Mouse (Mus musculus): ENCODE data around the gene Pds5a. TPM values are rescaled to one million over a fixed set of nuclear protein-coding genes. Genes with fewer than 3 reads are reported as not detected.

Gene Pds5a
- polyA plus RNA-seq, 1 experiment from 2014 or later = 73.2 TPM

DNA sequence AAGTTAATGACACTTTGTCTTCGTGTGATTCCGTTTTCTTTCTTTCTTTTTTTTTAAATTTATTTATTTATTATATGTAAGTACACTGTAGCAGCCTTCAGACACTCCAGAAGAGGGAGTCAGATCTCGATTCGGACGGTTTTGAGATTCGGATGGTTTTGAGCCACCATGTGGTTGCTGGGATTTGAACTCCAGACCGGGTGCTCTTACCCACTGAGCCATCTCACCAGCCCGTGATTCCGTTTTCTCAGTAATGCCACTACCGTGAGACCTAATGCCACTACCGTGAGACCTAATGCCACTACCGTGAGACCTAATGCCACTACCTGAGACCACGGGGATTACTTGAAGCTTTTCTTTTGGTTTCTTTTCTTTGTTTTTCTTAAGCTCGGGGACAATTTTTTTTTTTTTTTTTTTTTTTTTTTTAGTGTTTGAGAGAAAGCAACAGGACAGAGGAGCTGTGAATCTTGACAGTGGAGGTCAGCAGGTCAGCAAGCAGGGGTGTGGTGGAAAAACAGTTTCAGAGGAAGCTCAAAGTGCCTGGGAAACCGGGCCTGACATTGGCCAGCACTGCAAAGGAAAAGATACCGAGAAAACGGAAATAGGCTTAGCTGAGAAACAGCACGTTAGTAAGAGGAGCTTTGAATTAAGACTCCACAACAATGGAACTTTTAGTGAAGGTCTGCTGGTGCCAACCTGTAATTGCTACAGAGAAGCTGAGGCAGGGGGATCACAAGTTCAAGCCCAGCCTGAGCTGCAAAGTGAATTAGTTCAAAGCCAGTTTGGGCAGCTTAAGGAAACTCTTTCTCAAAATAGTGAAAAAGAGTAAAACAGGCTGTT lies 19.2 kb upstream of the Pds5a start:
- 69% methylated on average over 18 of the region's 18 CpGs for WGBS
- Histone ChIP-seq H3K9ac (ENCODE audit: low read depth, low read length) (peak overlapping the region; percentile 17), H3K36me3 (ENCODE audit: control insufficient read depth, insufficient read depth, low read length) (no peaks in the 10 kb centered on the region), H3K4me3 (ENCODE audit: low read depth, low read length) (no peak overlapping the region), H3K27ac (ENCODE audit: low read depth, low read length) (peak overlapping the region; percentile 80), H3K4me1 (replicated peaks; ENCODE audit: control insufficient read depth, insufficient read depth, low read length) (peaks cover 5% of the 10 kb centered on the region), H3K9me3 (ENCODE audit: control insufficient read depth, low read length) (no peaks in the 10 kb centered on the region), H3K27me3 (replicated peaks; ENCODE audit: control insufficient read depth, insufficient read depth, low read length) (no peaks in the 10 kb centered on the region), H3K4me2 (no peak overlapping the region)
- DNase-seq (ENCODE audit: low spot score) (no peak), ATAC-seq (replicated peaks; ENCODE audit: low FRiP score) (0 out of 2 replicates have a peak, but pooled peaks have one; percentile 9)

DNA sequence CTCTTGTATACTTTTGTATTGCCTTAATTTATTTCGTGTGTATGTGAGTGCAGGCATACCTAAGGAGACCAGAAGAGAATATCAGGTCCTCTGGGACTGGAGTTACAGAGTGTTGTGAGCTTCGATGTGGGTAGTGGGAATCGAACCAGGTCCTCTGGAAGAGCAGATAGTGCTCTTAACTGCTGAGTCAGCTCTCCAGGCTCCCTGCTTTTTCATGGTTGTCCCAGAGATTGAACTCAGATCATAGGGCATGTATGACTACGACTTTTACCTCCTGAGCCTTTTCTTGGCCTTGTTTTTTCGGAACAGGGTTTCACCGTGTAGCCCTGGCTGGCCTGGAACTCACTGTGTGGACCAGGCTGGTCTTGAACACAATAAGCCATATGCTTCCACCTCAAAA lies 17.0 kb upstream of the Pds5a start:
- Histone ChIP-seq H3K4me3 (ENCODE audit: low read depth, low read length) (no peak overlapping the region), H3K36me3 (ENCODE audit: control insufficient read depth, insufficient read depth, low read length) (no peaks in the 10 kb centered on the region), H3K9me3 (ENCODE audit: control insufficient read depth, low read length) (no peaks in the 10 kb centered on the region), H3K27me3 (replicated peaks; ENCODE audit: control insufficient read depth, insufficient read depth, low read length) (no peaks in the 10 kb centered on the region), H3K4me2 (no peak overlapping the region), H3K27ac (ENCODE audit: low read depth, low read length) (no peak overlapping the region), H3K4me1 (replicated peaks; ENCODE audit: control insufficient read depth, insufficient read depth, low read length) (peaks cover 5% of the 10 kb centered on the region), H3K9ac (ENCODE audit: low read depth, low read length) (no peak overlapping the region)
- ATAC-seq (replicated peaks; ENCODE audit: low FRiP score) (no peak), DNase-seq (ENCODE audit: low spot score) (no peak)
- WGBS = 87% methylated on average over 6 of the region's 6 CpGs

DNA sequence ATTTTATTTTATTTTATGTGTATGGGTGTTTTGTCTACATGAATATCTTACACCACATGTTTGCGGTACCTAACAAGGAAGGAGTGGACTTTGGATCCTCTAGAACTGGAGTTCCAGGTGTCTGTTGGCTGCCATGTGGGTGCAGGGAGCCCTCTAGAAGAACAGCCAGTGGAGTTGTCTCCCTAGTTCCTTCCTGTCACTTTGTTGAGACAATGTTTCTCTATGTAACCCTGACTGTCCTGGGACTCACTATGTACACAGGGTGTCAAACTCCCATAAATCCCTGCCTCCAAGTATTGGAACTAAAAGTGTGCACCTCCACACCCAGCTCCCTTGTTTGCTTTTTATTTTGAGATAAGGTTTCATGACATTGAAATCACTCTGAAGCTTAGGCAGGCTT lies 13.4 kb upstream of the Pds5a start:
- H3K4me1 ChIP-seq (replicated peaks; ENCODE audit: control insufficient read depth, insufficient read depth, low read length) = no peaks in the 10 kb centered on the region
- WGBS = 94% methylated on average over 1 of the region's 1 CpGs
- no peak overlapping the region for H3K4me3 ChIP-seq (ENCODE audit: low read depth, low read length)
- no peak overlapping the region for H3K9ac ChIP-seq (ENCODE audit: low read depth, low read length)
- H3K36me3 ChIP-seq (ENCODE audit: control insufficient read depth, insufficient read depth, low read length) = no peaks in the 10 kb centered on the region
- H3K27ac ChIP-seq (ENCODE audit: low read depth, low read length) = no peak overlapping the region
- DNase-seq (ENCODE audit: low spot score) = no peak
- no peak overlapping the region for H3K4me2 ChIP-seq
- no peak for ATAC-seq (replicated peaks; ENCODE audit: low FRiP score)
- H3K27me3 ChIP-seq (replicated peaks; ENCODE audit: control insufficient read depth, insufficient read depth, low read length) = no peaks in the 10 kb centered on the region
- no peaks in the 10 kb centered on the region for H3K9me3 ChIP-seq (ENCODE audit: control insufficient read depth, low read length)

DNA sequence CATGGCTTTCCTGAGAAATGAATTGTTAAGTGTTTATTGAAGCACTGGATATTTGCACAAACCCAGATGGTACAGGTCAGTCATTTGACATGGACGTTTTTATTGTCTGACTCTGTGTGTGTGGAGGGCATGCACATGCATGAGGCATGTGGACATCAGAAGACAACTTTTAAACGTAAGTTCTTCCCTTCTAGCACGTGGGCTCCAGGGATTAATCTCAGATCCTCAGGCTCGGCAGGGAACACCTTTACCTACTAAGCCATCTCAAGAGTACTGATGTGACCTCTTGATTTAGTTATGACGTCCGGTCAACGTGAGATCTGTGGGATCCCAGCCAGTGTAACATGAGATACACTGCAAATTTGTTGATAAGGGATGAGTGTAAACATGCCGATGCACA lies 12.2 kb upstream of the Pds5a start:
- Histone ChIP-seq H3K27ac (ENCODE audit: low read depth, low read length) (no peak overlapping the region), H3K36me3 (ENCODE audit: control insufficient read depth, insufficient read depth, low read length) (no peaks in the 10 kb centered on the region), H3K4me3 (ENCODE audit: low read depth, low read length) (no peak overlapping the region), H3K9me3 (ENCODE audit: control insufficient read depth, low read length) (no peaks in the 10 kb centered on the region), H3K27me3 (replicated peaks; ENCODE audit: control insufficient read depth, insufficient read depth, low read length) (no peaks in the 10 kb centered on the region), H3K9ac (ENCODE audit: low read depth, low read length) (no peak overlapping the region), H3K4me1 (replicated peaks; ENCODE audit: control insufficient read depth, insufficient read depth, low read length) (no peaks in the 10 kb centered on the region), H3K4me2 (no peak overlapping the region)
- DNase-seq (ENCODE audit: low spot score) (no peak), ATAC-seq (replicated peaks; ENCODE audit: low FRiP score) (no peak)
- WGBS = 62% methylated on average over 8 of the region's 8 CpGs

DNA sequence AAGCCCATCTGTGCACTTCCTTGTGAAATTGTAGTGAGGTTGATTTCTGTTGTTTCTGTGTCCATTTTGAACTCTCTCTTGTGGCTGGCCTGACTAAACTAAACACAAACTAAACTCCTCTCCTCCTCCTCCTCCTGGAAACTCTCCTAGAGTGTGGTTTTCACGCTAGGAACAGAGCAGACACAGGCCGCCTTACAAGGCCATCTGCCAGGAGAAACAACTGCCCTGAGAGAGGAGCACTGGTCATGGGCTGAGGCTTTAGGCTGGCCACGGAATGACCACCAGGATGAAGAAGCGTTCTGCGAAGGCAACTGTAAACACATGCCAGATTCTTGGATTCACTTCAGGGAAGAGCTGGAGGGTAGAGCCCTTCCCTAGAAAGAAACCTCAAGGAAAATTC lies 8.9 kb upstream of the Pds5a start:
- no peaks in the 10 kb centered on the region for H3K27me3 ChIP-seq (replicated peaks; ENCODE audit: control insufficient read depth, insufficient read depth, low read length)
- WGBS = 76% methylated on average over 5 of the region's 5 CpGs
- H3K4me3 ChIP-seq (ENCODE audit: low read depth, low read length) = no peak overlapping the region
- H3K4me1 ChIP-seq (replicated peaks; ENCODE audit: control insufficient read depth, insufficient read depth, low read length) = no peaks in the 10 kb centered on the region
- H3K4me2 ChIP-seq = no peak overlapping the region
- DNase-seq (ENCODE audit: low spot score) (no peak), ATAC-seq (replicated peaks; ENCODE audit: low FRiP score) (no peak)
- H3K27ac ChIP-seq (ENCODE audit: low read depth, low read length) = no peak overlapping the region
- H3K36me3 ChIP-seq (ENCODE audit: control insufficient read depth, insufficient read depth, low read length) = no peaks in the 10 kb centered on the region
- no peak overlapping the region for H3K9ac ChIP-seq (ENCODE audit: low read depth, low read length)
- no peaks in the 10 kb centered on the region for H3K9me3 ChIP-seq (ENCODE audit: control insufficient read depth, low read length)

DNA sequence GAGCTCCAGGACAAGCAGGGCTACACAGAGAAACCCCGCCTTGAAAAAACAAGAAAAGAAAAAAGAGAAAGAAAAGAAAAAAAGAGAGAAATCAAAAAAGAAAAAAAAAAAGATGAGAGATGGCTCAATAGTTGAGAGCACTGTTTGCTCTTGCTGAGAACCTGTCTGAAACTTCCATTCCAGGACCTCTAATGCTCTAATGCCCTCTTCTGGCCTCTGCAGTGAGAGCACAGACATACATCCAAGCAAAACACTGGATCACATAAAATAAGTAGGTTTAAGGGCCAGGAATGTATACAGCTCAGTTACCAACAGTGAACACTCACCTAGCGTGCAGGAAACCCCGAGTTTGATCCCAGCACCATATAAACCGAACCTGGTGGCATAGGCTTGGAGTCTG lies 8.1 kb upstream of the Pds5a start:
- H3K27ac ChIP-seq (ENCODE audit: low read depth, low read length) = no peak overlapping the region
- H3K4me2 ChIP-seq = no peak overlapping the region
- ATAC-seq (replicated peaks; ENCODE audit: low FRiP score) (peak; percentile 64), DNase-seq (ENCODE audit: low spot score) (no peak)
- no peak overlapping the region for H3K4me3 ChIP-seq (ENCODE audit: low read depth, low read length)
- H3K4me1 ChIP-seq (replicated peaks; ENCODE audit: control insufficient read depth, insufficient read depth, low read length) = no peaks in the 10 kb centered on the region
- no peaks in the 10 kb centered on the region for H3K36me3 ChIP-seq (ENCODE audit: control insufficient read depth, insufficient read depth, low read length)
- H3K9me3 ChIP-seq (ENCODE audit: control insufficient read depth, low read length) = no peaks in the 10 kb centered on the region
- H3K9ac ChIP-seq (ENCODE audit: low read depth, low read length) = no peak overlapping the region
- no peaks in the 10 kb centered on the region for H3K27me3 ChIP-seq (replicated peaks; ENCODE audit: control insufficient read depth, insufficient read depth, low read length)
- WGBS = 77% methylated on average over 4 of the region's 4 CpGs

DNA sequence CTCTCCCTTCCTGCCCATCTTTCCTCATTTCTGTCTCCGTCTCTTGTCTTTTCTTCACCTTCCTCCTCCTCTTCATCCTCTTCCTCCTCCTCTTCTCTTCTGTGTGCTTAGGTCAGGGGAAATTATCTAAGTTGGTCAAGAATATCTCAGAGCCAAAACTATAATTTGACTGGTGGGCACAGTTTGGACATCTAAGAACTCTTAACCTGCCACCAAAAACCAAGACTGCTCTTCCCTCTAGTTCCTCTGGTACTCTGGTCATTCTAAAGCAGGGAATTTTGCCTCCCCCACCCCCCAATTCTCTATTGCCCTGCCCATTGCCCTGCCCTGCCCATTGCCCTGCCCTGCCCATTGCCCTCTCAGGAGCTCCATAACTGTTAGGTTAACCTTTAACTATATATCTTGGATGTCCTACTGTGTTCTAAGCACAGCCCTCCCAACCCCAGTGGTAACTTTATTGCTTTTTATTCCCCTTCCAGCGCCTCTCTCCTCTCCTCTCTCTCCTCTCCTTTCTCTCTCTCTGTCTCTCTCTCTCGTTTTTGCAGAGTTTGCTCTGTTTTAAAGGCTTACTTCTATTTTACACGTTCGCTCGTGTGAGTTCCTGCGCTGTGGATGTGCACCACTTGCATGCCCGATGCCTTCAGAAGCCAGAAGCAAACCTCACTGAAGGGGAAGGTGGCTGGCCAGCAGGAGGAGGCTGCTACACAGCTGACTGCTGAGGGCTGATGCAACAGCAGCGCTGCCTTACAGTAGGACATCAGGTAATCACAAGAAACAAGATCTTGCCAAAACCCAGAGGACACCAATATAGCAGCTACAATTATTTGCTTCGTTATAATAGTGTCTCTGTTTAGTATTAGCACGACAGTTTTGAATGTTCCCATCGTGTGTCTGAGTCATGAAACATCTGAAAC lies 6.9 kb upstream of the Pds5a start:
- Histone ChIP-seq H3K4me3 (ENCODE audit: low read depth, low read length) (no peak overlapping the region), H3K9me3 (ENCODE audit: control insufficient read depth, low read length) (no peaks in the 10 kb centered on the region), H3K4me1 (replicated peaks; ENCODE audit: control insufficient read depth, insufficient read depth, low read length) (no peaks in the 10 kb centered on the region), H3K27me3 (replicated peaks; ENCODE audit: control insufficient read depth, insufficient read depth, low read length) (no peaks in the 10 kb centered on the region), H3K4me2 (peak overlapping the region; percentile 13; the same call in 1 of the 2 replicates), H3K36me3 (ENCODE audit: control insufficient read depth, insufficient read depth, low read length) (no peaks in the 10 kb centered on the region), H3K27ac (ENCODE audit: low read depth, low read length) (no peak overlapping the region), H3K9ac (ENCODE audit: low read depth, low read length) (no peak overlapping the region)
- DNase-seq (ENCODE audit: low spot score) = no peak
- 73% methylated on average over 12 of the region's 12 CpGs for WGBS
- 0 out of 2 replicates have a peak, but pooled peaks have one; percentile 26 for ATAC-seq (replicated peaks; ENCODE audit: low FRiP score)

DNA sequence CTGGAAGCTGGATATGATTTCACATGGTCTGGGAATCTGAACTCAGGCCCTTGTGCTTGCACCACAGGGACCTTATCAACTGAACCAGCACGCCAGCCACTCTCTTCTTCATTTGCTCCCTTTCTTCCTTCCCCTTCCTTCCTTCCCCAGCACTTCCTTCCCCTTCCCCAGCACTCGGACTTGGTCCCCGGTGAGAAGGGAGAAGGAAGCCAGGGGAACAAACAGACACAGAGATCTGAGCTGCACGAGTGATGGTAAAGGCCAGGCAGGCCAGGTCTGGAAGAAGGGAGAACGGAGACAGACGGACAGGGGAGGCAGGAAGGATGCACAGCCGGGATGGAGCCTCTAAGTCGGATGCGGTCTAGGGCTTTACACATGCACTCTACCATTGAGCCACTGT lies 5.2 kb upstream of the Pds5a start:
- H3K9me3 ChIP-seq (ENCODE audit: control insufficient read depth, low read length) = no peaks in the 10 kb centered on the region
- no peak overlapping the region for H3K4me2 ChIP-seq
- H3K4me1 ChIP-seq (replicated peaks; ENCODE audit: control insufficient read depth, insufficient read depth, low read length) = no peaks in the 10 kb centered on the region
- no peak overlapping the region for H3K9ac ChIP-seq (ENCODE audit: low read depth, low read length)
- H3K27ac ChIP-seq (ENCODE audit: low read depth, low read length) = no peak overlapping the region
- no peaks in the 10 kb centered on the region for H3K36me3 ChIP-seq (ENCODE audit: control insufficient read depth, insufficient read depth, low read length)
- ATAC-seq (replicated peaks; ENCODE audit: low FRiP score) = no peak
- DNase-seq (ENCODE audit: low spot score) = no peak
- H3K4me3 ChIP-seq (ENCODE audit: low read depth, low read length) = no peak overlapping the region
- no peaks in the 10 kb centered on the region for H3K27me3 ChIP-seq (replicated peaks; ENCODE audit: control insufficient read depth, insufficient read depth, low read length)
- 57% methylated on average over 9 of the region's 9 CpGs for WGBS
